Mouse (Mus musculus): ENCODE measurements around the gene Akr1cl.

- no peak for TF ChIP-seq CTCF (IDR thresholded peaks at IDR 0.05; ENCODE audit: control insufficient read depth, insufficient read depth, low read length)
- no peak for TF ChIP-seq POLR2A (IDR thresholded peaks at IDR 0.05; ENCODE audit: borderline replicate concordance, control insufficient read depth, low read depth, low read length)
Observed at GRCm38 (mm10) chr1:65063352-65063751, 30.8 kb upstream of the Akr1cl start, which contains the start of gene Crygd.
